In the genomic region with DNA sequence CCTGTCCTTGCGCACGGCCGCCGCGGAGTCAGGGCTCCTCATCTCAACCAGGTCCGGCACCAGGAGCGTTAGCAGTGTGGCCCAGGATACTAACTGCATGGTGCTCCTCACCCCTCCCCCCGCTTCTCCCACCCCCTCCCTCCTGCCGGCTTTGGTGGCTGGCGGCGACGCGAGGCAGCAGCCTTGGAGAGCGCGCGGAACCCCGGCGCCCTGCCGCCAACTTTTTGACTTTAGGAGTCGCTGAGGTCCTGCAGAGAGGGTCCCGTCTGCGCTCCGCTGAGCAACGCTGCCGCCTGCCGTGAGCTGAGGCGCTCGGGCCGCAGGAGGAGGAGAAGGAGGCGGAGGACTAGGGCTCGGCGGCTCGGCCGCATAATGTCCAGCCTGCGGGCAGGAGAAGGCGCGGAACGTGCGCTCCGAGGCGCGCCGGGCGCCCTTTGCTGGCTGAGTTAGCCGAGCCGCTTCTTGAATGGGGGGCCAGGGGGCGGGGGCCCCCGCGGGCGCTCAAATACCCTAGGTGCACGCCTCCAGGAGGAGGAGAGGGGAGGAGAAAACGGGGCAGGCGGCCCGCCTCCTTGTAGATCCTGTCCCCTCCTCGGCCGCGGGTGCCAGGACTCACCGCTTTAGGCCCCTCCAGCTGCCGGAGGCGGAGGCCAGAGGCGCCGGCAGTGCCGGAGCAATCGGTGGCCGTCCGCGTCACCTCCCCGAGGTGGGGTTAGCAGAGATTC, we compare ENCODE assay signal across 8 mouse cellular contexts. TPM values are rescaled to one million over a fixed set of nuclear protein-coding genes. Genes with fewer than 3 reads are reported as not detected.
DNase-seq lines count a peak whose midpoint lies in the region; ATAC-seq and TF ChIP-seq lines count a peak whose summit lies in the region.

A gene (minus strand): TSS at position 436 of the 725 bp plus-strand sequence.

- 0% methylated on average over 25 of the region's 68 CpGs for WGBS in embryonic facial prominence, embryonic 14.5 days
- 0% methylated on average over 49 of the region's 68 CpGs for WGBS in heart, embryonic 12.5 days
- under 1% methylated on average over 67 of the region's 68 CpGs for WGBS in kidney, embryonic 15.5 days
- under 1% methylated on average over 58 of the region's 68 CpGs for WGBS in liver, embryonic 13.5 days (ENCODE audit: insufficient replicate concordance)
- WGBS in neural tube, embryonic 13.5 days: under 1% methylated on average over 67 of the region's 68 CpGs

- peaks cover 10% of the 10 kb centered on the region for H3K27me3 ChIP-seq in embryonic facial prominence, embryonic 14.5 days (replicated peaks; ENCODE audit: control insufficient read depth, insufficient read depth, low read length)
- no peaks in the 10 kb centered on the region for H3K27me3 ChIP-seq in heart, embryonic 12.5 days (replicated peaks)
- no peaks in the 10 kb centered on the region for H3K27me3 ChIP-seq in kidney, embryonic 15.5 days
- peaks cover 68% of the 10 kb centered on the region for H3K27me3 ChIP-seq in liver, embryonic 13.5 days
- H3K27me3 ChIP-seq in neural tube, embryonic 13.5 days: peaks cover 76% of the 10 kb centered on the region

- peak within 1 kb of the TSS; percentile 73 for H3K9ac ChIP-seq in embryonic facial prominence, embryonic 14.5 days (ENCODE audit: low read depth, low read length)
- H3K9ac ChIP-seq in heart, embryonic 12.5 days: peak within 1 kb of the TSS; percentile 86
- peak within 1 kb of the TSS; percentile 84 for H3K9ac ChIP-seq in kidney, embryonic 15.5 days
- peak within 1 kb of the TSS; percentile 29; the same call in 1 of the 2 replicates for H3K9ac ChIP-seq in liver, embryonic 13.5 days
- H3K9ac ChIP-seq in neural tube, embryonic 13.5 days: peak within 1 kb of the TSS; percentile 69

- peak within 1 kb of the TSS; percentile 82 for H3K4me2 ChIP-seq in embryonic facial prominence, embryonic 14.5 days (ENCODE audit: low read depth, low read length)
- peak within 1 kb of the TSS; percentile 95 for H3K4me2 ChIP-seq in heart, embryonic 12.5 days
- peak within 1 kb of the TSS; percentile 89 for H3K4me2 ChIP-seq in kidney, embryonic 15.5 days
- peak within 1 kb of the TSS; percentile 58 for H3K4me2 ChIP-seq in liver, embryonic 13.5 days
- peak within 1 kb of the TSS; percentile 93 for H3K4me2 ChIP-seq in neural tube, embryonic 13.5 days

- no peak; the same call in 1 of the 2 replicates for TF ChIP-seq CTCF in left cerebral cortex, adult 2 months (IDR thresholded peaks at IDR 0.05)

- H3K27ac ChIP-seq in left cerebral cortex, adult 2 months: no peak within 1 kb of the TSS
- peak within 1 kb of the TSS; percentile 78 for H3K27ac ChIP-seq in embryonic facial prominence, embryonic 14.5 days (replicated peaks; ENCODE audit: low read depth, low read length)
- peak within 1 kb of the TSS; percentile 96 for H3K27ac ChIP-seq in heart, embryonic 12.5 days (ENCODE audit: poor library complexity, severe bottlenecking)
- peak within 1 kb of the TSS; percentile 96 for H3K27ac ChIP-seq in kidney, embryonic 15.5 days
- peak within 1 kb of the TSS; percentile 47 for H3K27ac ChIP-seq in liver, embryonic 13.5 days
- no peak within 1 kb of the TSS for H3K27ac ChIP-seq in neural tube, embryonic 13.5 days (replicated peaks)

- H3K36me3 ChIP-seq in embryonic facial prominence, embryonic 14.5 days (ENCODE audit: control insufficient read depth, insufficient read depth, low read length): no peaks in the 10 kb centered on the region
- H3K36me3 ChIP-seq in heart, embryonic 12.5 days: no peaks in the 10 kb centered on the region
- H3K36me3 ChIP-seq in kidney, embryonic 15.5 days: peaks cover 1% of the 10 kb centered on the region; the same call in 1 of the 2 replicates
- H3K36me3 ChIP-seq in liver, embryonic 13.5 days: no peaks in the 10 kb centered on the region
- no peaks in the 10 kb centered on the region for H3K36me3 ChIP-seq in neural tube, embryonic 13.5 days

- intact Hi-C loops in left cerebral cortex, adult 2 months (cut with DNase I): loop anchor here (2.0 to 10.0 kb wide), 3 partner anchors 141 to 602 kb away; no protein-coding TSS in a partner anchor

- DNase-seq in left cerebral cortex, adult 2 months (ENCODE audit: extremely low spot score in 1 of 2, low spot score in 2 of 2): peak; percentile 33 to 47
- DNase-seq in left cerebral cortex, adult 11 months (ENCODE audit: low spot score): no peak
- DNase-seq in embryonic facial prominence, embryonic 14.5 days (ENCODE audit: low spot score): peak; percentile 96
- peak; percentile 3 for DNase-seq in liver, embryonic 13.5 days
- DNase-seq in urinary bladder, postnatal 10 days (ENCODE audit: low spot score): peak; percentile 44

- ATAC-seq in embryonic facial prominence, embryonic 14.5 days (ENCODE audit: low read depth): peak; percentile 87
- ATAC-seq in heart, embryonic 12.5 days (ENCODE audit: insufficient number of reproducible peaks, low FRiP score): peak; percentile 86
- ATAC-seq in kidney, embryonic 15.5 days (replicated peaks; ENCODE audit: low FRiP score): peak; percentile 89
- ATAC-seq in liver, embryonic 13.5 days (ENCODE audit: low read depth): peak; percentile 48; the same call in 1 of the 2 replicates
- ATAC-seq in neural tube, embryonic 13.5 days (ENCODE audit: low read depth): peak; percentile 68

- H3K4me3 ChIP-seq in left cerebral cortex, adult 2 months: peak within 1 kb of the TSS; percentile 61
- H3K4me3 ChIP-seq in embryonic facial prominence, embryonic 14.5 days (ENCODE audit: low read depth, low read length): peak within 1 kb of the TSS; percentile 59
- peak within 1 kb of the TSS; percentile 76 for H3K4me3 ChIP-seq in heart, embryonic 12.5 days
- peak within 1 kb of the TSS; percentile 74 for H3K4me3 ChIP-seq in kidney, embryonic 15.5 days (replicated peaks)
- H3K4me3 ChIP-seq in liver, embryonic 13.5 days (replicated peaks): peak within 1 kb of the TSS; percentile 52
- peak within 1 kb of the TSS; percentile 53 for H3K4me3 ChIP-seq in neural tube, embryonic 13.5 days

- peaks cover 4% of the 10 kb centered on the region for H3K9me3 ChIP-seq in embryonic facial prominence, embryonic 14.5 days (ENCODE audit: control insufficient read depth, low read length)
- H3K9me3 ChIP-seq in heart, embryonic 12.5 days (replicated peaks): peaks cover 8% of the 10 kb centered on the region
- H3K9me3 ChIP-seq in kidney, embryonic 15.5 days (replicated peaks): 0 out of 2 replicates have a peak, but pooled peaks cover 3% of the 10 kb centered on the region
- 0 out of 2 replicates have a peak, but pooled peaks cover 4% of the 10 kb centered on the region for H3K9me3 ChIP-seq in liver, embryonic 13.5 days (replicated peaks)
- H3K9me3 ChIP-seq in neural tube, embryonic 13.5 days: peaks cover 6% of the 10 kb centered on the region; the same call in 1 of the 2 replicates

- H3K4me1 ChIP-seq in embryonic facial prominence, embryonic 14.5 days (ENCODE audit: control insufficient read depth, insufficient read depth, low read length): peaks cover 10% of the 10 kb centered on the region; the same call in 1 of the 2 replicates
- peaks cover 18% of the 10 kb centered on the region for H3K4me1 ChIP-seq in heart, embryonic 12.5 days (replicated peaks)
- peaks cover 27% of the 10 kb centered on the region for H3K4me1 ChIP-seq in kidney, embryonic 15.5 days
- no peaks in the 10 kb centered on the region for H3K4me1 ChIP-seq in liver, embryonic 13.5 days (replicated peaks)
- H3K4me1 ChIP-seq in neural tube, embryonic 13.5 days (replicated peaks): peaks cover 48% of the 10 kb centered on the region

RNA-seq across cellular contexts. Expression of the gene that starts here (rescaled TPM):
- 1 to 10 TPM; 2.8 to 3.9 TPM for total RNA-seq in left cerebral cortex, adult 2 months (2021)
- 6.9 and 8.2 TPM in 2 replicates for polyA plus RNA-seq in embryonic facial prominence, embryonic 14.5 days (2014; fragmentation: Nextera tagmentation; extraction: Ambion mirVana)
- polyA plus RNA-seq in heart, embryonic 12.5 days (2016; fragmentation: Nextera tagmentation; extraction: Ambion mirVana): 6.4 and 7.0 TPM in 2 replicates
- 13.2 and 14.2 TPM in 2 replicates for polyA plus RNA-seq in kidney, embryonic 15.5 days (2015; fragmentation: Nextera tagmentation; extraction: Ambion mirVana)
- 0.79 and 0.91 TPM in 2 replicates for polyA plus RNA-seq in liver, embryonic 13.5 days (2015; fragmentation: Nextera tagmentation; extraction: Ambion mirVana)
- 1.8 and 2.0 TPM in 2 replicates for polyA plus RNA-seq in neural tube, embryonic 13.5 days (2015; fragmentation: Nextera tagmentation; extraction: Ambion mirVana)

Comparison
In these comparisons a context has a peak if more than half of its experiments do, and no peak if none do; other contexts are left out.
1. Peak in DNase-seq, ATAC-seq, H3K4me3 ChIP-seq, H3K27ac ChIP-seq, H3K9ac ChIP-seq and H3K4me2 ChIP-seq in liver, embryonic 13.5 days; RNA of the gene not detected or under 1 TPM.
2. H3K27ac ChIP-seq: peak in embryonic facial prominence, embryonic 14.5 days (single experiment), heart, embryonic 12.5 days (single experiment) and kidney, embryonic 15.5 days (single experiment); none in left cerebral cortex, adult 2 months (single experiment) and neural tube, embryonic 13.5 days (single experiment).
3. H3K9ac ChIP-seq: peak in every context shown above with its lines; median percentile 86 in heart, embryonic 12.5 days; 84 in kidney, embryonic 15.5 days; 73 in embryonic facial prominence, embryonic 14.5 days; 69 in neural tube, embryonic 13.5 days; 29 in liver, embryonic 13.5 days.
4. Peak in every context shown above with its lines, with median percentiles within 50 percentile points of each other: H3K4me3 ChIP-seq, ATAC-seq and H3K4me2 ChIP-seq.